Mouse (Mus musculus) bone marrow, adult 2 months (tissue): ENCODE data around the gene Akap10.

ENCODE experiments used
- CTCF ChIP-seq: fragments of 200-500 bp; IDR thresholded peaks from 2 replicates; pipeline ENCODE4 v1.5.1; 2011; ENCODE audit warnings: low read length, control low read depth; ENCODE audit not compliant: control insufficient read depth, insufficient read depth
- POLR2A ChIP-seq: fragments of 200-500 bp; IDR thresholded peaks from 2 replicates; pipeline ENCODE4 v1.6.1; 2011; ENCODE audit warnings: low read depth, mild to moderate bottlenecking, control low read depth, low read length, borderline replicate concordance; ENCODE audit not compliant: control insufficient read depth

GRCm38 (mm10) chr11:61962684-61963083, 32.6 kb upstream of the Akap10 start:
- TF ChIP-seq CTCF (no peak), POLR2A (no peak)
